Mouse (Mus musculus) myocyte (in vitro differentiated cells): Measurements from ENCODE around the gene OR5BS1P. TPM values are rescaled to one million over a fixed set of nuclear protein-coding genes. Genes with fewer than 3 reads are reported as not detected.

Experiments used
- H3K27me3 ChIP-seq: one replicate; pipeline ENCODE4 v1.6.1; 2011; ENCODE audit not compliant: control insufficient read depth, insufficient read depth, insufficient read length
- H3K36me3 ChIP-seq: one replicate; pipeline ENCODE4 v1.6.1; 2011; ENCODE audit not compliant: control insufficient read depth, insufficient read depth
- H3K4me2 ChIP-seq: one replicate; pipeline ENCODE4 v1.6.1; 2011; ENCODE audit warnings: low read depth, control low read depth
- H3K4me3 ChIP-seq: one replicate; pipeline ENCODE4 v1.5.1; 2011; ENCODE audit warnings: mild to moderate bottlenecking, control low read depth, moderate library complexity
- H3K79me2 ChIP-seq: one replicate; pipeline ENCODE4 v1.6.1; 2011; ENCODE audit not compliant: control insufficient read depth, insufficient read depth
- H3ac ChIP-seq: one replicate; pipeline ENCODE4 v1.6.1; 2011; ENCODE audit not compliant: control insufficient read depth, insufficient read length
- CEBPB ChIP-seq: IDR thresholded peaks from 2 replicates; pipeline ENCODE4 v1.6.1; 2011; ENCODE audit warnings: mild to moderate bottlenecking, moderate library complexity; ENCODE audit not compliant: poor library complexity, insufficient read depth, severe bottlenecking
- E2F4 ChIP-seq: IDR thresholded peaks from one replicate; pipeline ENCODE4 v1.6.1; 2011; ENCODE audit warnings: mild to moderate bottlenecking, control low read depth, moderate library complexity; ENCODE audit not compliant: insufficient read depth
- MAX ChIP-seq: IDR thresholded peaks from one replicate; pipeline ENCODE4 v1.6.1; 2011; ENCODE audit warnings: low read depth, mild to moderate bottlenecking, control low read depth
- MYOD1 ChIP-seq, 3 experiments: IDR thresholded peaks; one replicate each; pipeline ENCODE4 v1.6.1; 2011; ENCODE audit warnings: control low read depth in 2 of 3, low read depth in 2 of 3, mild to moderate bottlenecking in 2 of 3, moderate library complexity in 1 of 3; ENCODE audit not compliant: insufficient read length in 2 of 3, control insufficient read depth in 1 of 3
- MYOG ChIP-seq, 3 experiments: IDR thresholded peaks; one replicate each; pipeline ENCODE4 v1.6.1; 2011; ENCODE audit warnings: control low read depth in 2 of 3, low read depth in 2 of 3, mild to moderate bottlenecking in 2 of 3; ENCODE audit not compliant: insufficient read length in 2 of 3, control insufficient read depth in 1 of 3, insufficient read depth in 1 of 3
- POLR2A ChIP-seq: IDR thresholded peaks from one replicate; pipeline ENCODE4 v1.6.1; 2011; ENCODE audit warnings: low read depth, mild to moderate bottlenecking, control low read depth, moderate library complexity; ENCODE audit not compliant: insufficient read length
- POLR2AphosphoS2 ChIP-seq: IDR thresholded peaks from one replicate; pipeline ENCODE4 v1.6.1; 2011; ENCODE audit warnings: low read depth, control low read depth; ENCODE audit not compliant: insufficient read length
- REST ChIP-seq: IDR thresholded peaks from one replicate; pipeline ENCODE4 v1.6.1; 2011; ENCODE audit warnings: mild to moderate bottlenecking, control low read depth, moderate library complexity; ENCODE audit not compliant: insufficient read depth, insufficient read length
- SRF ChIP-seq: IDR thresholded peaks from one replicate; pipeline ENCODE4 v1.6.1; 2011; ENCODE audit warnings: low read depth; ENCODE audit not compliant: control insufficient read depth, insufficient read length
- TCF12 ChIP-seq: IDR thresholded peaks from one replicate; pipeline ENCODE4 v1.6.1; 2011; ENCODE audit warnings: mild to moderate bottlenecking, control low read depth; ENCODE audit not compliant: poor library complexity, insufficient read depth, severe bottlenecking
- TCF3 ChIP-seq: IDR thresholded peaks from one replicate; pipeline ENCODE4 v1.6.1; 2011; ENCODE audit warnings: low read depth, control low read depth; ENCODE audit not compliant: insufficient read length
- USF1 ChIP-seq: IDR thresholded peaks from one replicate; pipeline ENCODE4 v1.6.1; 2011; ENCODE audit warnings: low read depth, mild to moderate bottlenecking, control low read depth, moderate library complexity
- polyA plus RNA-seq: library from polyadenylated mRNA; unstranded; fragments of >200 nt; fragmentation: generic; extraction: Trizol; gene quantifications from one replicate; pipeline ENCODE4 v1.2.1, GENCODE M21; 2012; ENCODE audit warnings: missing spikeins

Gene OR5BS1P
- polyA plus RNA-seq, 1 experiment, result not detected

DNA sequence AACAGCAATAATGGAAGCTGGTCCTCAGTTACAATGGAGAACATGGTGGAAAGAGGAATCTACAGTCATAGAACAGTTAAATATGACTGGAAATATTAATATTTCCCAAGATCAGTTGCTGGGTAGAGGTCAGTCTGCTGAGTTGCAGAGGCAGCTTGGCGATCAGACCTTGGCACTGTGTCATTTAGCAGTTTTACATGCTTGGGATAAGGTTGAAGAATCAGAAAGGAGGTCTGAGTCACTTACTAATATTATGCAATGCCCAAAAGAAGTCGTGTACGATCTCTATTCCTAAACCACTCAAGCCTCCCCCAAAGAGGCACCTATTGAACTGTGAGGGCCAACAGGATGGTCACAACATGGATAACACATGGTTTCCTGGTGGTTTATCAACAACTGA is 25.1 kb upstream of the OR5BS1P start:
- Histone ChIP-seq H3K36me3 (no peaks in the 10 kb centered on the region), H3K27me3 (peaks cover 6% of the 10 kb centered on the region), H3K4me2 (no peak overlapping the region), H3K79me2 (no peaks in the 10 kb centered on the region), H3ac (no peak overlapping the region), H3K4me3 (no peak overlapping the region)
- TF ChIP-seq MAX (no peak), CEBPB (no peak), E2F4 (no peak), SRF (no peak), USF1 (no peak), TCF12 (no peak), REST (no peak), MYOD1 (IDR thresholded peaks at IDR 0.05; ENCODE audit: control insufficient read depth in 1 of 3, insufficient read length in 2 of 3, low read depth in 2 of 3) (no peak), TCF3 (no peak), POLR2A (no peak)

DNA sequence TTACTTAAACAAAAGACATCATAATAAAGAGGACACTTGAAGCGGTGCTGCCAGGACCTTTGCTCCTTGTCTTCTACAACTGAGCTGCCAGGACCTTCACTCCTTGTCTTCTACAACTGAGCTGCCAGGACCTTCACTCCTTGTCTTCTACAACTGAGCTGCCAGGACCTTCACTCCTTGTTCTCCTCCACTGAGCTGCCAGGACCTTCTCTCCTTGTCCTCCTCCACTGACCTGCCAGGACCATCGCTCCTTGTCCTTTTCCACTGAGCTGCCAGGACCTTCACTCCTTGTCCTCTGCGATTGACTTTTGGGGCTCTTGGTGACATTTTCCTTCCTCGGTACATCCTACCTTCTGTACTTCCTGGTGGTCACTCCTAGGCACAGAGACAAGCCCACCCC is 21.2 kb upstream of the OR5BS1P start:
- Histone ChIP-seq H3K27me3 (peaks cover 25% of the 10 kb centered on the region), H3K36me3 (no peaks in the 10 kb centered on the region), H3K4me2 (no peak overlapping the region), H3K4me3 (no peak overlapping the region), H3ac (no peak overlapping the region), H3K79me2 (no peaks in the 10 kb centered on the region)
- no peak for TF ChIP-seq CEBPB
- no peak for TF ChIP-seq MYOD1 (IDR thresholded peaks at IDR 0.05; ENCODE audit: control insufficient read depth in 1 of 3, insufficient read length in 2 of 3, low read depth in 2 of 3)
- no peak for TF ChIP-seq POLR2A

DNA sequence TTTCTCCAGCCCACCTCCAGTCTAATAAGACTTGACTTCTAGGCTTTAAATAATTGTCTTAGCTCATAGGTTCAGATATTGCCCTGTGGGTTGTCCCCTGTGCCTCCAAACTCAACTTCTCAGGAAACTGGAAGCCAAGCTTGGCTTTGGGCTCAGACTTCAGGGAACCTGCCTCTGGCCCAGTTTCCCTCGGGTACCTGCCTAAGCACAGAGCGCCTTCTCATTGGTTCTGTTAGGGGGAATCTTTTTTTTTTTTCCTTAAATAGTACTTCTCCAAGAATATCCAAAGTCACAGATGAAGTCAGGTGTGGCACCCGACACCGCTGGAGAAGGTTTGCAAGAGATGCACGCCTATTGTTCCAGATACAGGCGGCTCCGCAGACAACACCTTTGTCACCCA is 17.4 kb upstream of the OR5BS1P start, which contains the start of gene Olfr281:
TSS of gene Olfr281 (plus strand) at position 301 of the 400 bp plus-strand sequence.
- no peak within 1 kb of the TSS for H3K4me2 ChIP-seq
- H3K79me2 ChIP-seq, result no peaks in the 10 kb centered on the region
- no peak within 1 kb of the TSS for H3K4me3 ChIP-seq
- H3ac ChIP-seq, result no peak within 1 kb of the TSS
- H3K36me3 ChIP-seq, result no peaks in the 10 kb centered on the region
- H3K27me3 ChIP-seq, result peaks cover 53% of the 10 kb centered on the region
- TF ChIP-seq E2F4 (no peak), MAX (no peak), TCF3 (no peak), TCF12 (no peak), SRF (no peak), POLR2A (no peak), MYOG (IDR thresholded peaks at IDR 0.05; ENCODE audit: control insufficient read depth in 1 of 3, insufficient read depth in 1 of 3, insufficient read length in 2 of 3, low read depth in 2 of 3) (no peak), POLR2AphosphoS2 (no peak), CEBPB (no peak), MYOD1 (IDR thresholded peaks at IDR 0.05; ENCODE audit: control insufficient read depth in 1 of 3, insufficient read length in 2 of 3, low read depth in 2 of 3) (no peak), REST (no peak), USF1 (no peak)

DNA sequence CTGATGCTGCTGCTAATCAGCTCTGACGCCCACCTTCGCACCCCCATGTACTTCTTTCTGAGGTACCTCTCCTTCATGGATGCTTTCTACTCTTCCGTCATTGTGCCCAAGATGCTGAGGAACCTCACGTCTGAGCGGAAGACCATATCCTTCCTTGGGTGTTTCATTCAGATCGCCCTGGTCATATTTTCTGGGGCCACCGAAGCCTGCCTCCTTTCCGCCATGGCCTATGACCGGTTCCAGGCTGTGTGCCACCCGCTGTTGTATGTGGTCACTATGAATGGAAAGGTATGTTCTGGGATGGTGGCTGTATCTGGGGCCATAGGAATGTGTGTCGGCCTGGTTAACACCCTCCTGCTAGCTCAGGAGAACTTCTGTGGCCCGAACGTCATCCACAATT is 1.8 kb downstream of the OR5BS1P start:
- Histone ChIP-seq H3K27me3 (peaks cover 79% of the 10 kb centered on the region), H3K4me3 (no peak overlapping the region), H3K36me3 (no peaks in the 10 kb centered on the region), H3K4me2 (no peak overlapping the region), H3ac (no peak overlapping the region), H3K79me2 (no peaks in the 10 kb centered on the region)
- no peak for TF ChIP-seq TCF3
- TF ChIP-seq REST, result no peak
- no peak for TF ChIP-seq POLR2AphosphoS2
- no peak for TF ChIP-seq MYOG (IDR thresholded peaks at IDR 0.05; ENCODE audit: control insufficient read depth in 1 of 3, insufficient read depth in 1 of 3, insufficient read length in 2 of 3, low read depth in 2 of 3)
- TF ChIP-seq SRF, result no peak
- no peak for TF ChIP-seq TCF12
- TF ChIP-seq E2F4, result no peak
- no peak for TF ChIP-seq USF1
- TF ChIP-seq POLR2A, result no peak
- no peak for TF ChIP-seq MYOD1 (IDR thresholded peaks at IDR 0.05; ENCODE audit: control insufficient read depth in 1 of 3, insufficient read length in 2 of 3, low read depth in 2 of 3)

DNA sequence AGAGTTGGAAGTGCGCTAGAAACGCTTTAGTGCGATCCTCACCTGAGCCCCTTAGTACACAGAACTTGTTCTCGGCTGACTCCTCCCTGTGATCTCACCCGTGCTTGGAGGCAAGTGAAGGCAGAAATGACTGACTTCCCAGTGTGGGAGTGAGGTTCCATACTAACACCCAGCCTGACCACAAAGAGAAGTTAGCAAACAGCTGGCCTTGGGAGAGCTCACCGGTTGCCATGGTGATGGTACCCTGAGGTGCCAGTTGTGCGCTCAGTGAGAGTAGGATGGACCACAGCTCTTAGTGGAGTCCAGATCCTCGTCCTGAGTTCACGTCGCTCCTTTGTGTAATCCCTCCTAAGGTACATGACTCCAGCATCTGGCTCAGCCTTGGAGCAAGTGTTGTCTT is 5.3 kb downstream of the OR5BS1P start:
- Histone ChIP-seq H3ac (no peak overlapping the region), H3K36me3 (no peaks in the 10 kb centered on the region), H3K27me3 (peaks cover 79% of the 10 kb centered on the region), H3K4me3 (no peak overlapping the region), H3K79me2 (no peaks in the 10 kb centered on the region), H3K4me2 (no peak overlapping the region)
- TF ChIP-seq E2F4, result no peak
- no peak for TF ChIP-seq TCF12
- TF ChIP-seq REST, result no peak
- TF ChIP-seq MYOG (IDR thresholded peaks at IDR 0.05; ENCODE audit: control insufficient read depth in 1 of 3, insufficient read depth in 1 of 3, insufficient read length in 2 of 3, low read depth in 2 of 3), result no peak
- no peak for TF ChIP-seq POLR2A
- TF ChIP-seq MYOD1 (IDR thresholded peaks at IDR 0.05; ENCODE audit: control insufficient read depth in 1 of 3, insufficient read length in 2 of 3, low read depth in 2 of 3), result peak in 1 of 3 experiments; percentile 19
- TF ChIP-seq USF1, result no peak
- TF ChIP-seq SRF, result no peak
- TF ChIP-seq CEBPB, result no peak
